Mouse (Mus musculus): Measurements from ENCODE around the gene Krtap16-1. TPM values are rescaled to one million over a fixed set of nuclear protein-coding genes. Genes with fewer than 3 reads are reported as not detected.

Krtap16-1 gene
- not detected in 2 replicates for polyA plus RNA-seq (2012)

GRCm38 (mm10) chr11:99986180-99986647, at the start of gene Krtap16-1:
Gene Krtap16-1, minus strand, starts transcription at chr11:99986597.
- H3K4me3 ChIP-seq (replicated peaks) = no peak within 1 kb of the TSS
- H3K4me1 ChIP-seq (ENCODE audit: control insufficient read depth) = no peaks in the 10 kb centered on the region
- H3K9me3 ChIP-seq (ENCODE audit: control insufficient read depth, low read length) = peaks cover 19% of the 10 kb centered on the region
- H3K36me3 ChIP-seq (ENCODE audit: control insufficient read depth) = no peaks in the 10 kb centered on the region
- no peaks in the 10 kb centered on the region; the same call in 1 of the 2 replicates for H3K27me3 ChIP-seq (ENCODE audit: control insufficient read depth)
- TF ChIP-seq GATA1 (IDR thresholded peaks at IDR 0.05; ENCODE audit: low read length) = no peak
- TF ChIP-seq TAL1 (IDR thresholded peaks at IDR 0.05; ENCODE audit: low read length) = no peak

GRCm38 (mm10) chr11:100029768-100030167, 43.4 kb upstream of the Krtap16-1 start, which contains the start of gene Krt33b:
Gene Krt33b, minus strand, starts transcription at chr11:100029868.
- Histone ChIP-seq H3K36me3 (ENCODE audit: control insufficient read depth) (no peaks in the 10 kb centered on the region), H3K4me3 (replicated peaks) (no peak within 1 kb of the TSS), H3K27me3 (ENCODE audit: control insufficient read depth) (no peaks in the 10 kb centered on the region), H3K4me1 (ENCODE audit: control insufficient read depth) (no peaks in the 10 kb centered on the region), H3K9me3 (ENCODE audit: control insufficient read depth, low read length) (no peaks in the 10 kb centered on the region)
- no peak for TF ChIP-seq GATA1 (IDR thresholded peaks at IDR 0.05; ENCODE audit: low read length)
- no peak for TF ChIP-seq TAL1 (IDR thresholded peaks at IDR 0.05; ENCODE audit: low read length)

GRCm38 (mm10) chr11:100021438-100021837, 35.0 kb upstream of the Krtap16-1 start:
- Histone ChIP-seq H3K36me3 (ENCODE audit: control insufficient read depth) (no peaks in the 10 kb centered on the region), H3K4me3 (replicated peaks) (no peak overlapping the region), H3K4me1 (ENCODE audit: control insufficient read depth) (no peaks in the 10 kb centered on the region), H3K27me3 (ENCODE audit: control insufficient read depth) (no peaks in the 10 kb centered on the region), H3K9me3 (ENCODE audit: control insufficient read depth, low read length) (no peaks in the 10 kb centered on the region; the same call in 1 of the 2 replicates)
- no peak for TF ChIP-seq TAL1 (IDR thresholded peaks at IDR 0.05; ENCODE audit: low read length)
- no peak for TF ChIP-seq GATA1 (IDR thresholded peaks at IDR 0.05; ENCODE audit: low read length)

- TF ChIP-seq GATA1 (IDR thresholded peaks at IDR 0.05; ENCODE audit: low read length) (no peak), TAL1 (IDR thresholded peaks at IDR 0.05; ENCODE audit: low read length) (no peak)
- H3K36me3 ChIP-seq (ENCODE audit: control insufficient read depth) = no peaks in the 10 kb centered on the region
- no peak overlapping the region for H3K4me3 ChIP-seq (replicated peaks)
- no peaks in the 10 kb centered on the region; the same call in 1 of the 2 replicates for H3K9me3 ChIP-seq (ENCODE audit: control insufficient read depth, low read length)
- no peaks in the 10 kb centered on the region for H3K27me3 ChIP-seq (ENCODE audit: control insufficient read depth)
- H3K4me1 ChIP-seq (ENCODE audit: control insufficient read depth) = no peaks in the 10 kb centered on the region
These were observed 33.1 kb upstream of the Krtap16-1 start for GRCm38 (mm10) chr11:100019466-100019865.

GRCm38 (mm10) chr11:100016112-100016511, 29.7 kb upstream of the Krtap16-1 start, which contains the start of gene Krt33a:
Gene Krt33a, minus strand, starts transcription at chr11:100016212.
- TF ChIP-seq GATA1 (IDR thresholded peaks at IDR 0.05; ENCODE audit: low read length) (no peak), TAL1 (IDR thresholded peaks at IDR 0.05; ENCODE audit: low read length) (no peak)
- no peaks in the 10 kb centered on the region for H3K36me3 ChIP-seq (ENCODE audit: control insufficient read depth)
- no peaks in the 10 kb centered on the region for H3K27me3 ChIP-seq (ENCODE audit: control insufficient read depth)
- H3K4me3 ChIP-seq (replicated peaks) = no peak within 1 kb of the TSS
- H3K4me1 ChIP-seq (ENCODE audit: control insufficient read depth) = no peaks in the 10 kb centered on the region
- peaks cover 2% of the 10 kb centered on the region; the same call in 1 of the 2 replicates for H3K9me3 ChIP-seq (ENCODE audit: control insufficient read depth, low read length)

- TF ChIP-seq GATA1 (IDR thresholded peaks at IDR 0.05; ENCODE audit: low read length) (no peak), TAL1 (IDR thresholded peaks at IDR 0.05; ENCODE audit: low read length) (no peak)
- H3K4me1 ChIP-seq (ENCODE audit: control insufficient read depth) = no peaks in the 10 kb centered on the region
- no peak overlapping the region for H3K4me3 ChIP-seq (replicated peaks)
- no peaks in the 10 kb centered on the region for H3K27me3 ChIP-seq (ENCODE audit: control insufficient read depth)
- no peaks in the 10 kb centered on the region for H3K36me3 ChIP-seq (ENCODE audit: control insufficient read depth)
- peaks cover 2% of the 10 kb centered on the region; the same call in 1 of the 2 replicates for H3K9me3 ChIP-seq (ENCODE audit: control insufficient read depth, low read length)
These were observed 27.3 kb upstream of the Krtap16-1 start for GRCm38 (mm10) chr11:100013691-100014171.

- Histone ChIP-seq H3K27me3 (ENCODE audit: control insufficient read depth) (no peaks in the 10 kb centered on the region), H3K36me3 (ENCODE audit: control insufficient read depth) (no peaks in the 10 kb centered on the region), H3K4me3 (replicated peaks) (no peak overlapping the region), H3K9me3 (ENCODE audit: control insufficient read depth, low read length) (peaks cover 2% of the 10 kb centered on the region; the same call in 1 of the 2 replicates), H3K4me1 (ENCODE audit: control insufficient read depth) (no peaks in the 10 kb centered on the region)
- TF ChIP-seq GATA1 (IDR thresholded peaks at IDR 0.05; ENCODE audit: low read length) (no peak), TAL1 (IDR thresholded peaks at IDR 0.05; ENCODE audit: low read length) (no peak)
These were observed 24.3 kb upstream of the Krtap16-1 start for GRCm38 (mm10) chr11:100010682-100011081.

- no peak for TF ChIP-seq GATA1 (IDR thresholded peaks at IDR 0.05; ENCODE audit: low read length)
- no peak for TF ChIP-seq TAL1 (IDR thresholded peaks at IDR 0.05; ENCODE audit: low read length)
- H3K36me3 ChIP-seq (ENCODE audit: control insufficient read depth) = no peaks in the 10 kb centered on the region
- peaks cover 2% of the 10 kb centered on the region; the same call in 1 of the 2 replicates for H3K9me3 ChIP-seq (ENCODE audit: control insufficient read depth, low read length)
- H3K4me3 ChIP-seq (replicated peaks) = no peak overlapping the region
- H3K27me3 ChIP-seq (ENCODE audit: control insufficient read depth) = no peaks in the 10 kb centered on the region
- H3K4me1 ChIP-seq (ENCODE audit: control insufficient read depth) = no peaks in the 10 kb centered on the region
These were observed 21.9 kb upstream of the Krtap16-1 start for GRCm38 (mm10) chr11:100008336-100008735.

- H3K4me3 ChIP-seq (replicated peaks) = no peak overlapping the region
- H3K36me3 ChIP-seq (ENCODE audit: control insufficient read depth) = no peaks in the 10 kb centered on the region
- no peaks in the 10 kb centered on the region for H3K4me1 ChIP-seq (ENCODE audit: control insufficient read depth)
- peaks cover 4% of the 10 kb centered on the region for H3K9me3 ChIP-seq (ENCODE audit: control insufficient read depth, low read length)
- no peaks in the 10 kb centered on the region for H3K27me3 ChIP-seq (ENCODE audit: control insufficient read depth)
- TF ChIP-seq GATA1 (IDR thresholded peaks at IDR 0.05; ENCODE audit: low read length) = no peak
- TF ChIP-seq TAL1 (IDR thresholded peaks at IDR 0.05; ENCODE audit: low read length) = no peak
These were observed 20.2 kb upstream of the Krtap16-1 start for GRCm38 (mm10) chr11:100006624-100007023.
